Comparison of ENCODE assay signal across 8 mouse cellular contexts in genomic region chr4:132398045-132398774, GRCm38 (mm10). TPM values are rescaled to one million over a fixed set of nuclear protein-coding genes. Genes with fewer than 3 reads are reported as not detected.
DNase-seq lines count a peak whose midpoint lies in the region; ATAC-seq lines count a peak whose summit lies in the region.

No protein-coding gene starts in this region.

- no peaks in the 10 kb centered on the region for H3K9me3 ChIP-seq in embryonic facial prominence, embryonic 10.5 days
- no peaks in the 10 kb centered on the region for H3K9me3 ChIP-seq in neural tube, embryonic 15.5 days (replicated peaks)

- no peaks in the 10 kb centered on the region for H3K27me3 ChIP-seq in embryonic facial prominence, embryonic 10.5 days (replicated peaks; ENCODE audit: low read depth, poor library complexity, severe bottlenecking)
- H3K27me3 ChIP-seq in neural tube, embryonic 15.5 days (replicated peaks): no peaks in the 10 kb centered on the region

- no peak for ATAC-seq in neural tube, embryonic 15.5 days (ENCODE audit: low FRiP score)
- ATAC-seq in CD4-positive, CD25-positive, alpha-beta regulatory T cell, adult 4 months: no peak

- peak overlapping the region; percentile 30 for H3K4me3 ChIP-seq in embryonic facial prominence, embryonic 10.5 days
- peak overlapping the region; percentile 17; the same call in 1 of the 2 replicates for H3K4me3 ChIP-seq in neural tube, embryonic 15.5 days (replicated peaks)

- peak overlapping the region; percentile 43 for H3K4me2 ChIP-seq in neural tube, embryonic 15.5 days

- H3K36me3 ChIP-seq in embryonic facial prominence, embryonic 10.5 days (replicated peaks): peaks cover 7% of the 10 kb centered on the region
- H3K36me3 ChIP-seq in neural tube, embryonic 15.5 days: no peaks in the 10 kb centered on the region

- H3K4me1 ChIP-seq in embryonic facial prominence, embryonic 10.5 days: peaks cover 16% of the 10 kb centered on the region
- H3K4me1 ChIP-seq in neural tube, embryonic 15.5 days: 0 out of 2 replicates have a peak, but pooled peaks cover 9% of the 10 kb centered on the region

- peak; percentile 9 to 21 for DNase-seq in left cerebral cortex, postnatal 14 days (ENCODE audit: low spot score in 2 of 2)
- no peak for DNase-seq in left cerebral cortex, adult 11 months (ENCODE audit: low spot score)
- peak; percentile 70 for DNase-seq in embryonic facial prominence, embryonic 10.5 days (ENCODE audit: low spot score)
- DNase-seq in heart, adult 18-20 months: peak; percentile 88 to 92
- peak; percentile 85 for DNase-seq in kidney, adult 11 months
- peak; percentile 87 to 91 for DNase-seq in lung, adult 18-20 months

- intact Hi-C loops in left cerebral cortex, postnatal 14 days (cut with DNase I): no loop called here

- WGBS in embryonic facial prominence, embryonic 10.5 days: 34% methylated on average over 11 of the region's 11 CpGs
- 47% methylated on average over 11 of the region's 11 CpGs for WGBS in neural tube, embryonic 15.5 days

- no peak overlapping the region for H3K27ac ChIP-seq in embryonic facial prominence, embryonic 10.5 days (replicated peaks)
- peak overlapping the region; percentile 41; the same call in 1 of the 2 replicates for H3K27ac ChIP-seq in neural tube, embryonic 15.5 days (replicated peaks)

- H3K9ac ChIP-seq in neural tube, embryonic 15.5 days (replicated peaks): no peak overlapping the region

RNA-seq across cellular contexts. Expression of gene Phactr4, which starts 24.1 kb away (rescaled TPM):
- total RNA-seq in left cerebral cortex, postnatal 14 days (2021): 10 to 100 TPM in 1 of 2 experiments, 1 to 10 TPM in 1; 7.0 to 11.4 TPM
- 25.9 and 27.4 TPM in 2 replicates for polyA plus RNA-seq in embryonic facial prominence, embryonic 10.5 days (2016; fragmentation: Nextera tagmentation; extraction: Ambion mirVana)
- total RNA-seq in heart, adult 18-20 months (2021): 10 to 100 TPM; 17.6 to 20.1 TPM
- 6.5 and 8.5 TPM in 2 replicates for polyA plus RNA-seq in neural tube, embryonic 15.5 days (2015; fragmentation: Nextera tagmentation; extraction: Ambion mirVana)
- polyA plus RNA-seq in CD4-positive, CD25-positive, alpha-beta regulatory T cell, adult 4 months (2017; shearing (Covaris generic)): 1 to 10 TPM; 5.6 to 6.0 TPM

RNA-seq across cellular contexts. Expression of gene Rcc1, which starts 44.8 kb away (rescaled TPM):
- 10 to 100 TPM; 13.8 to 14.0 TPM for total RNA-seq in left cerebral cortex, postnatal 14 days (2021)
- polyA plus RNA-seq in embryonic facial prominence, embryonic 10.5 days (2016; fragmentation: Nextera tagmentation; extraction: Ambion mirVana): 160 and 172 TPM in 2 replicates
- 1 to 10 TPM; 6.4 to 7.5 TPM for total RNA-seq in heart, adult 18-20 months (2021)
- 28.2 and 45.5 TPM in 2 replicates for polyA plus RNA-seq in neural tube, embryonic 15.5 days (2015; fragmentation: Nextera tagmentation; extraction: Ambion mirVana)
- polyA plus RNA-seq in CD4-positive, CD25-positive, alpha-beta regulatory T cell, adult 4 months (2017; shearing (Covaris generic)): 10 to 100 TPM; 11.7 to 23.9 TPM
